Mouse (Mus musculus): ENCODE data around the gene Asns. TPM values are rescaled to one million over a fixed set of nuclear protein-coding genes. Genes with fewer than 3 reads are reported as not detected.

Gene Asns
- polyA plus RNA-seq (2017; shearing (Covaris generic)): 0.22 TPM

DNA sequence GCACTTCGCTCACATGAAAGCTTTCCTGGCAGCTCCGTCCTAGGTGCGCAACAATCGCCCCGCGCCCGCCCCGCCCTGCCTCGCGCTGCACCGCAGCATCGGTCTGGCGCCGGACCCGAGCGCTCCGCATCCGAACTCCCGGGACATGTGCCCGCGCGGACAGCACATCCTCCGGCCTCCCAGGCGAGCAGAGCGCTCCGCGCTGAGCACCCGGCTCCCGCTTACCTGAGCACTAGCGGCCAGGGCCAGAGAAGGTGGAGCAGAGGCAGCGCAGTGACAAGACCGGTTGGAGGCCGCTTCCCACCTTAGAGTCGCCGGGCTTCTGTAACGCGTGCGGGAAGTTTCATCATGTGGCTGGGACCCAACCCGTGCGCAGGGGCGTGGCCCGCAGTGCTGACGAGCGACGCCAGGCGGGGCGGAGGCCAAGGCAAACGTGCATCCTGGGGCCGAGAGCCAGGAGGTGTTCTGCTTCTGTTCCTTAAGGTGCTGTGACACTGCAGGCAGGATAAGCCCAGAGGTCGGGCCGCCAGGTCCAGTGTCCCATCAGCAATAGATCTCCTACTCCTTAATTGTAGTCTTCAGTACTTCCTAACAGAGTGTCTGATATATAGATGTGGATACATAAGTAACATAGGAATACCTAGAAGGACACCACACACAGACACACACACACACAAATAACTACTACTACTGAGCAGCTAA lies at the start of gene Asns:
Gene Asns (minus strand): TSS at position 371 of the 702 bp plus-strand sequence.

Other genes with a start within 250 kb of the Asns start
- not detected for gene Tac1, start 138.4 kb downstream of the Asns start, polyA plus RNA-seq (2017; shearing (Covaris generic))
- gene C1galt1, start 151.6 kb upstream of the Asns start, polyA plus RNA-seq (2017; shearing (Covaris generic)): 23.5 TPM